Mouse (Mus musculus): Measurements from ENCODE around the gene Rps6kc1. TPM values are rescaled to one million over a fixed set of nuclear protein-coding genes. Genes with fewer than 3 reads are reported as not detected.

The Rps6kc1 gene
- total and polyA plus RNA-seq, 2 experiments = 8.1 to 9.2 TPM

DNA sequence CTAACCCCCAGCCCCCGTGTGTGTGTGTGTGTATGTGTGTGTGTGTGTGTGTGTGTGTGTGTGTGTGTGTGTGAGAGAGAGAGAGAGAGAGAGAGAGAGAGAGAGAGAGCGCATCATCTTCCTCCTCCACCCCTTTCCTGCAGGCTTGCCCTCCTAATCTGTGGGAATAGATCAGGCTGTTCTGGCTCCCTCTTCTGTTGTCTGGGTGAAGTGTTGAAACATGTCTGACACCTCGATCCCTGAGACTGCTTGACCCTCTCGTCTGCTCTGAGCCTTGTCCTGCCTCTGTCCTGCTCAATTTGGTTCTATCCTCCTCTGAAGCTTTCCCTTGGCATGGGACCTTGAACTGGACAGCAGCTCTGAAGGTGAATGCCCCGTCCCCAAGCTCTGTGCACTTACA is 149.8 kb downstream of the Rps6kc1 start:
- no peaks in the 10 kb centered on the region for H3K36me3 ChIP-seq (ENCODE audit: control insufficient read depth, insufficient read depth, low read length)
- no peaks in the 10 kb centered on the region for H3K27me3 ChIP-seq (ENCODE audit: control insufficient read depth, insufficient read depth, low read length)
- 29% methylated on average over 5 of the region's 5 CpGs for WGBS
- no peak overlapping the region for H3K4me3 ChIP-seq (ENCODE audit: insufficient read depth, low read depth, low read length)
- H3K79me2 ChIP-seq (ENCODE audit: control insufficient read depth, insufficient read depth, low read length) = no peaks in the 10 kb centered on the region
- no peak overlapping the region for H3K9ac ChIP-seq (ENCODE audit: low read depth, low read length)
- DNase-seq (ENCODE audit: extremely low read depth, low read depth, low spot score) = no peak
- TF ChIP-seq POLR2A (IDR thresholded peaks at IDR 0.05; ENCODE audit: extremely low read depth, insufficient read depth, low read length) (no peak), CTCF (IDR thresholded peaks at IDR 0.05; ENCODE audit: low read depth, low read length) (no peak)
- H3K4me1 ChIP-seq (ENCODE audit: control insufficient read depth, insufficient read depth, low read length) = no peaks in the 10 kb centered on the region
- H3K27ac ChIP-seq (replicated peaks; ENCODE audit: insufficient read depth, low read depth, low read length) = no peak overlapping the region

DNA sequence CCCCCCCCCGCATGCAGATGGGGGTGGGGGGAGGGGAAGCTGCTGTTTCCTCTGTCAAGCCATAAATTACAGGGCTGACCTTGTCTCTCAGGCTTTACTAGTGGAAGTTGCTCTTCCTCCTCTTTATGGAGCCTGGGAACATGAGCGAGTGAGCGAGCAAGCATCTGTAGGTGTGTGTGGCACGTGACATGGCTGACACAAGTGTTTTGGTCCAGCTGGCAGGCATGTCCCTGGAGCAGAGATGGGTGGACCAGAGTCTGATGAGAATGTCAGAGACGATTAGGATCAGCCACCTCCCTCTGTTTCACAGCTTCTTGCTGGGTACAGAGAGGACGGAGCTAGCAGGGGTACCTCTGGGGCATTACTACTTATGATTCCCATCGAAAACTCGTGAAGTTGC is 153.7 kb downstream of the Rps6kc1 start:
- no peaks in the 10 kb centered on the region for H3K36me3 ChIP-seq (ENCODE audit: control insufficient read depth, insufficient read depth, low read length)
- no peaks in the 10 kb centered on the region for H3K27me3 ChIP-seq (ENCODE audit: control insufficient read depth, insufficient read depth, low read length)
- no peak for DNase-seq (ENCODE audit: extremely low read depth, low read depth, low spot score)
- H3K4me3 ChIP-seq (ENCODE audit: insufficient read depth, low read depth, low read length) = no peak overlapping the region
- H3K27ac ChIP-seq (replicated peaks; ENCODE audit: insufficient read depth, low read depth, low read length) = no peak overlapping the region
- no peak overlapping the region for H3K9ac ChIP-seq (ENCODE audit: low read depth, low read length)
- no peaks in the 10 kb centered on the region for H3K4me1 ChIP-seq (ENCODE audit: control insufficient read depth, insufficient read depth, low read length)
- no peak for TF ChIP-seq CTCF (IDR thresholded peaks at IDR 0.05; ENCODE audit: low read depth, low read length)
- no peak for TF ChIP-seq POLR2A (IDR thresholded peaks at IDR 0.05; ENCODE audit: extremely low read depth, insufficient read depth, low read length)
- WGBS = 83% methylated on average over 8 of the region's 8 CpGs
- no peaks in the 10 kb centered on the region for H3K79me2 ChIP-seq (ENCODE audit: control insufficient read depth, insufficient read depth, low read length)

DNA sequence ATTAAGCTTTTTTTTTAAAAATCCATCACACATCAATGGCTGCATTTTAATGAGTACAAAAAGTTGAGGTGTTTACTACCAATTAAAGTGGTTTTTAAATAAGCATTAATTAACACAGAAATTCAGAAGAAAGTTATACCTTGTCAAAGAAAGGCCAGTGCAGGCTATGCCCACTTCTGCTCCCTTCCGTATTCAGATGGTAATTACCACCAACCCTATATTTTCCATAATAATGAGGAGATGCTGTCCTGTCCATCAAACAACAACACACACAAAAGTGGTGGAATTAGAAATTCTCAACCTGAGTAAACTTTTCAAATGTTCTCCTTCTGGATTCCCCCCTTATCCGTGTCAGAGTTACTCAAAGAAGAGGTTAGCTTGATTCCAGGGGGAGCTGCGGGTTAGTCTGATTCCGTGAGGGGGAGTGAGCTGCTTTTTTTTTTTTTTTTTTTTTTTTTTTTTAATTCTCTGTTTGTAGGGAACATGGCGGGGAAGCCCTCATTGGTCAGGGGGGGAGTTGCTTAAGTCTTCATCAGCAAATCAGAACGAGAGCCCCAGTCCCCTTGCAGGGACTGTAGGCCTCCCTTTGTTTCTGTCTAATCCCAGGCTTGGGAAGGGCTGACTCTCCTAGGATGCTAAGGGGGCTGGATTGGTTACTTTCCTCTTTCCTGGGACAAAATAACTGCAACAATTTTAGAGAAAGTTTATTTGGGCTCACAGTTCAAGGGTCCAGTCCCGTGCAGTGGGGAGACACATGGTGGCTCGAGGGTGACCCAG is 159.6 kb downstream of the Rps6kc1 start:
- no peak overlapping the region for H3K9ac ChIP-seq (ENCODE audit: low read depth, low read length)

GRCm38 (mm10) chr1:190748937-190749336 is 162.6 kb downstream of the Rps6kc1 start:
- H3K79me2 ChIP-seq (ENCODE audit: control insufficient read depth, insufficient read depth, low read length) = no peaks in the 10 kb centered on the region
- no peak for DNase-seq (ENCODE audit: extremely low read depth, low read depth, low spot score)
- TF ChIP-seq POLR2A (IDR thresholded peaks at IDR 0.05; ENCODE audit: extremely low read depth, insufficient read depth, low read length) (no peak), CTCF (IDR thresholded peaks at IDR 0.05; ENCODE audit: low read depth, low read length) (no peak)
- no peak overlapping the region for H3K4me3 ChIP-seq (ENCODE audit: insufficient read depth, low read depth, low read length)
- no peaks in the 10 kb centered on the region for H3K36me3 ChIP-seq (ENCODE audit: control insufficient read depth, insufficient read depth, low read length)
- no peak overlapping the region for H3K27ac ChIP-seq (replicated peaks; ENCODE audit: insufficient read depth, low read depth, low read length)
- 91% methylated on average over 10 of the region's 10 CpGs for WGBS
- no peaks in the 10 kb centered on the region for H3K4me1 ChIP-seq (ENCODE audit: control insufficient read depth, insufficient read depth, low read length)
- H3K9ac ChIP-seq (ENCODE audit: low read depth, low read length) = no peak overlapping the region
- no peaks in the 10 kb centered on the region for H3K27me3 ChIP-seq (ENCODE audit: control insufficient read depth, insufficient read depth, low read length)

More for the DNA sequence above, 159.6 kb downstream of the Rps6kc1 start:
- Histone ChIP-seq H3K27me3 (ENCODE audit: control insufficient read depth, insufficient read depth, low read length) (no peaks in the 10 kb centered on the region), H3K27ac (replicated peaks; ENCODE audit: insufficient read depth, low read depth, low read length) (no peak overlapping the region), H3K4me3 (ENCODE audit: insufficient read depth, low read depth, low read length) (no peak overlapping the region), H3K36me3 (ENCODE audit: control insufficient read depth, insufficient read depth, low read length) (no peaks in the 10 kb centered on the region), H3K79me2 (ENCODE audit: control insufficient read depth, insufficient read depth, low read length) (no peaks in the 10 kb centered on the region), H3K4me1 (ENCODE audit: control insufficient read depth, insufficient read depth, low read length) (no peaks in the 10 kb centered on the region)
- no peak for DNase-seq (ENCODE audit: extremely low read depth, low read depth, low spot score)
- TF ChIP-seq CTCF (IDR thresholded peaks at IDR 0.05; ENCODE audit: low read depth, low read length) (no peak), POLR2A (IDR thresholded peaks at IDR 0.05; ENCODE audit: extremely low read depth, insufficient read depth, low read length) (no peak)
- WGBS = 87% methylated on average over 8 of the region's 8 CpGs

- Histone ChIP-seq H3K36me3 (ENCODE audit: control insufficient read depth, insufficient read depth, low read length) (no peaks in the 10 kb centered on the region), H3K27ac (replicated peaks; ENCODE audit: insufficient read depth, low read depth, low read length) (no peak overlapping the region), H3K9ac (ENCODE audit: low read depth, low read length) (no peak overlapping the region), H3K4me1 (ENCODE audit: control insufficient read depth, insufficient read depth, low read length) (no peaks in the 10 kb centered on the region), H3K27me3 (ENCODE audit: control insufficient read depth, insufficient read depth, low read length) (no peaks in the 10 kb centered on the region), H3K79me2 (ENCODE audit: control insufficient read depth, insufficient read depth, low read length) (no peaks in the 10 kb centered on the region), H3K4me3 (ENCODE audit: insufficient read depth, low read depth, low read length) (no peak overlapping the region)
- no peak for DNase-seq (ENCODE audit: extremely low read depth, low read depth, low spot score)
- TF ChIP-seq POLR2A (IDR thresholded peaks at IDR 0.05; ENCODE audit: extremely low read depth, insufficient read depth, low read length) (no peak), CTCF (IDR thresholded peaks at IDR 0.05; ENCODE audit: low read depth, low read length) (no peak)
- WGBS = 82% methylated on average over 5 of the region's 5 CpGs
Measured at GRCm38 (mm10) chr1:190741421-190741820, 170.1 kb downstream of the Rps6kc1 start.

- no peak for TF ChIP-seq POLR2A (IDR thresholded peaks at IDR 0.05; ENCODE audit: extremely low read depth, insufficient read depth, low read length)
- TF ChIP-seq CTCF (IDR thresholded peaks at IDR 0.05; ENCODE audit: low read depth, low read length) = no peak
- no peak for DNase-seq (ENCODE audit: extremely low read depth, low read depth, low spot score)
- WGBS = 77% methylated on average over 6 of the region's 6 CpGs
Measured at GRCm38 (mm10) chr1:190732803-190733202, 178.8 kb downstream of the Rps6kc1 start.

More at GRCm38 (mm10) chr1:190732803-190733202, 178.8 kb downstream of the Rps6kc1 start:
- Histone ChIP-seq H3K27ac (replicated peaks; ENCODE audit: insufficient read depth, low read depth, low read length) (no peak overlapping the region), H3K4me3 (ENCODE audit: insufficient read depth, low read depth, low read length) (no peak overlapping the region), H3K4me1 (ENCODE audit: control insufficient read depth, insufficient read depth, low read length) (no peaks in the 10 kb centered on the region), H3K36me3 (ENCODE audit: control insufficient read depth, insufficient read depth, low read length) (no peaks in the 10 kb centered on the region), H3K27me3 (ENCODE audit: control insufficient read depth, insufficient read depth, low read length) (no peaks in the 10 kb centered on the region), H3K9ac (ENCODE audit: low read depth, low read length) (no peak overlapping the region), H3K79me2 (ENCODE audit: control insufficient read depth, insufficient read depth, low read length) (no peaks in the 10 kb centered on the region)

All from liver, adult 2 months (tissue).